Mouse (Mus musculus) heart, adult 2 months (tissue): ENCODE measurements around the gene Insm2.

Experiments used
- CTCF ChIP-seq: fragments of 200-600 bp; IDR thresholded peaks from 2 replicates; pipeline ENCODE4 v1.8.1; 2022; ENCODE audit warnings: antibody characterized with exemption, mild to moderate bottlenecking, moderate library complexity
- EP300 ChIP-seq: fragments of 200-500 bp; IDR thresholded peaks from 2 replicates; pipeline ENCODE4 v1.6.1; 2011; ENCODE audit warnings: low read depth, low read length, control low read depth; ENCODE audit not compliant: insufficient read depth
- POLR2A ChIP-seq: fragments of 200-500 bp; IDR thresholded peaks from 2 replicates; pipeline ENCODE4 v1.6.1; 2011; ENCODE audit warnings: mild to moderate bottlenecking, low read depth, low read length, control low read depth; ENCODE audit not compliant: insufficient read depth

DNA sequence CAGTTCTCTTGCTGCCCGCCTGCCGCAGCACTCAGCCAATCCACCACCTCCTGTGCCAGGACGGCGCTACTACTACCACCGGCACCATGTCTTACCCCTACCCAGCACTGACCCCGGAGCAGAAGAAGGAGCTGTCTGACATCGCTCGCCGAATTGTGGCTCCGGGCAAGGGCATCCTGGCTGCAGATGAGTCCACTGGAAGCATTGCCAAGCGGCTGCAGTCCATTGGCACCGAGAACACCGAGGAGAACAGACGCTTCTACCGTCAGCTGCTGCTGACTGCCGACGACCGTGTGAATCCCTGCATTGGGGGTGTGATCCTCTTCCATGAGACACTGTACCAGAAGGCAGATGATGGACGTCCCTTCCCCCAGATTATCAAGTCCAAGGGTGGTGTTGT is 34.0 kb upstream of the Insm2 start, which contains the start of gene Aldoart2:
- no peak for TF ChIP-seq POLR2A
- no peak for TF ChIP-seq CTCF
- TF ChIP-seq EP300 = no peak
